Mouse (Mus musculus): ENCODE data around the gene Gm28490. TPM values are rescaled to one million over a fixed set of nuclear protein-coding genes. Genes with fewer than 3 reads are reported as not detected.
"Not testable (repeated sequence)": the region's sequence is repeated elsewhere in the genome, so short reads cannot be mapped to it uniquely, and the experiment has no call there.

Gene Gm28490
- total RNA-seq (2021) = not detected

GRCm38 (mm10) chrY:31634656-31635055 lies at the start of gene Gm28490:
Gene Gm28490, minus strand, starts transcription at chrY:31634756.
- DNase-seq (ENCODE audit: low spot score in 2 of 2); intact Hi-C loops (cut with DNase I): not testable (repeated sequence)
